Mouse (Mus musculus): ENCODE results near the gene Mark3.

GRCm38 (mm10) chr12:111535281-111535680 lies 39.0 kb upstream of the Mark3 start:
- TF ChIP-seq CTCF (IDR thresholded peaks at IDR 0.05; ENCODE audit: borderline replicate concordance, extremely low read depth, insufficient read depth, insufficient read length) (no peak), POLR2A (IDR thresholded peaks at IDR 0.05; ENCODE audit: borderline replicate concordance, extremely low read depth, insufficient read depth, insufficient read length, poor library complexity, severe bottlenecking) (no peak)
